Mouse (Mus musculus): ENCODE measurements around the gene Aifm3.
A peak's percentile ranks its signal among the peaks of the same experiment; 100 is the strongest.
"Not testable (repeated sequence)": the region's sequence is repeated elsewhere in the genome, so short reads cannot be mapped to it uniquely, and the experiment has no call there.

Gene Aifm3

DNA sequence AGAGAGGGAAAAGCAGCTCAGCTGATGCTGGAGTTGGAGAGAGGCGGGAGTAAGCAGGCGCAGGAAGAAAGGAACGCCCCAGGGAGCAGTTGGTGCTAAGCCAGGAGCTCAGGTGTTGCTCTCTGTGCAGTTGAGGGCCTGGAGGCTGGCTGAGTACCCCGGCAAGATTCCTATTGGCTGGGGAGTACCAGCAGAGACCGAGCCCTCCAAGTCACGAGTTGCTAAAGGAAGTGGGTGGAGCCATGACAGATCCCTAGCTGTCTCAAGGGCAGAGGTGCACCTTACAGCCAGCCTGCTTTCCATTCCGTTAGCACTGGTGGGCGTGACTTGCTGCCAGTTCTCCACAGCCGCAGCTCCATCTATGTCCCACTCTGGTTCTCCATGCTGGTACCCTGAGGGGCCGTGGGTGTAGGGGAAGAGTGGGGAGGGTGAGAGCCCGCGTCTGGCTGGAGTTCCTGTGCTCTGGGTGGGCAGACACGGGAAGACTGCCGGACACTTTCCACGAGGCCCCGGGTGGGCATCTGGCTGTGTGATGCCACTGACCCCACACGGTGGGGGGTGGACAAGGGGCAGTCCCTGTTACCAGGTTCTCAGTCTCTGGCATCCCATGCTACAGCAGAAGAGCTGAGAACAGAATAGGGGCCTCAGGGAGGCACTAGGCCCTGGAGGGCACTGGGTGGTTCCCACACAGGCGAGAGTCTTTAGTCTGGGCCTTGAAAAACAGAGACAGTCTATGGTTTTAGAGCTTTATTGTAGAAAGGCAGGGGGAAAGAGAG, 64.7 kb downstream of the Aifm3 start:
- DNase-seq (ENCODE audit: low spot score) = peak; percentile 36

DNA sequence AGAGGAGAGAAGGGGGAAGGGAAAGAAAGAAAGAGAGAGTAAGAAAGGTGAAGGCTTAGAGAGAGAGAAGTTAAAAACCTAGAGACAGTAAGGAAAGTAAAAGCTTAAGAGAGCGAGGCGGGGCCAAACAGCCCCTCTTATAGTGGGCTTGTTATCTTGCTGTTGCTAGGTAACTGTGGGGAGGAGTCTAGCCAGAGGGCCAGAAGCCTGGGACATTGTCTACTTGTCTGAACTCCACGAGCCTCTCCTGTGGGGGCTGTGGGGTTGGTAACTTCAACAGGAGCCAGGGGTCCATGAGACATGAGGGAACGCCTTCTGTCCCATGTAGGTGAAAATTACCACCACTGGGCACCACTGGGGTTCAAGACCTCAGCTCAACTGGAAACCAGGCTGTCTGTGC, 65.3 kb downstream of the Aifm3 start:
- not testable (repeated sequence) for DNase-seq (ENCODE audit: low spot score)

DNA sequence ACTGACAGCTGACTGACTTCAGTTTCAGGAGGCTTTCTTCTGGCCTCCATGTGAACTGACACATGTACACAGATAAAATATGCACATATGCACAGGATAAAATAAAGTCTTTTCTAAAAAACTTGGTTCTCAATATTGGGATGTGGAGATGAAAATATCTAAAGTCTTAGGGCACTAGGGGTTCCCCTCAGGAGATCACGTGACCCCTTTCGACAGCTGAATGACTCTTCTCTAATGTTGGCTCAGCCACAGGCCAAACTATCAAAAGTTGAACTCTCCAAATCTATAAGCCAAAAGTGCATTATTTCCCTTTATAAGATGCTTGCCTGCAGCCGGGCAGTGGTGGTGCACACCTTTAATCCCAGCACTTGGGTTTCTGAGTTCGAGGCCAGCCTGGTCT, 66.8 kb downstream of the Aifm3 start:
- DNase-seq (ENCODE audit: low spot score) = no peak

DNA sequence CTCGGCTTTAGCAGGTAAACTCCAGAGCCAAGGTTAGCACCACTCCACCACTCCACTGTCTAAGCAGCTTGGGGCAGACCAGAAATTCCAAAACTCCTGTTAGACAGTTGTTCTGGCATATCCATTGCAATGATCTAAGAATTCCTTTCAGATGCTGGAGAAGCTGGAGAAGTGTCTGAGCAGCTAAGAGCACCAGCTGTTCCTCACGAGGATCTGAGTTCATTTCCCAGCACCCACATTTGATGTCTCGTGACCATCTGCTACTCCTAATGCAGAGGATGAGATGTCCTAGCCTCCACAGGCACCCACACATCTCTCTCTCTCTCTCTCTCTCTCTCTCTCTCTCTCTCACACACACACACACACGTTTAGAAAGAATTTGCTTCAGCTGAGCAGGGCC, 67.5 kb downstream of the Aifm3 start:
- no peak for DNase-seq (ENCODE audit: low spot score)
